ENCODE assay signal across 9 mouse cellular contexts in the genomic region with DNA sequence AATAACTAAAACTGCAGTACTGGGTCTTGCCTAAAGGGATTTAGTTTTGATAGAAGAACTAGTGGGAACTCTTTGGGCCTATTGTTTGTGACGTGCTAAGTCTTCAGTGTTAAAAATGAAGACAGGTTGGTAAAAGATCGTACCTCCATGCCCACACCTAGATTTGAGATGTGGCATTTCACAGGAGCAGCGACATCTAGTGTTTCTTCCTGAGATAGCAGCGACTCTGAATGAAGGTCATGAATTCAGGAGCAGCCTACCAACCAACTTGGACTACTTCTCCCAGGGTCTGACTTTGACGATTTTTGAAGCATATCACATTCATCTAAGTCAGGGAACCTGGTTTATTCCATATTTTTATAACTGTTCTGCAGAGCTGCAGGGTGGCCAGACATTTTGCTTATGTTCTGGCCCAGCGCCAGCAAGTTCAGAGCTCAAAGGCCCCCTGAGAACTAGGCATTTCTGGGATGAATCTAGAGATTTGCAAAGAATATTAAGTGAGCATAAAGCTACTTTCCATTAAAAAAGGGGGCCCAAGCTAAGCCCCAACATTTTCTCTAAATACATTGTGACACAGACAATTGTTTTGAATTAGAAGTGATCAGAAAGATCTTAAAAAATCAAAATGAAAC.
DNase-seq lines count a peak whose midpoint lies in the region; ATAC-seq lines count a peak whose summit lies in the region.
"Had no signal": no experiment of that assay in that cellular context is flagged by ENCODE, and none has a peak within 500 bp of the region (broad histone marks: within the 10 kb centered on the region; RNA-seq: fewer than 3 reads in every experiment).

No protein-coding gene starts in this region.

- H3K36me3 ChIP-seq in forebrain, embryonic 12.5 days (replicated peaks): no peaks in the 10 kb centered on the region
- no peaks in the 10 kb centered on the region for H3K36me3 ChIP-seq in hindbrain, embryonic 14.5 days (replicated peaks; ENCODE audit: control insufficient read depth, insufficient read depth)
- H3K36me3 ChIP-seq in liver, embryonic 11.5 days (ENCODE audit: control insufficient read depth, insufficient read depth, low read length): no peaks in the 10 kb centered on the region
- H3K36me3 ChIP-seq: limb, embryonic 15.5 days had no signal

- ATAC-seq in forebrain, embryonic 12.5 days (ENCODE audit: low FRiP score): peak; percentile 54; the same call in 1 of the 2 replicates
- peak; percentile 57; the same call in 1 of the 2 replicates for ATAC-seq in hindbrain, embryonic 14.5 days (ENCODE audit: low FRiP score)
- peak; percentile 43 for ATAC-seq in liver, embryonic 11.5 days (replicated peaks; ENCODE audit: low FRiP score)

- H3K27me3 ChIP-seq in forebrain, embryonic 12.5 days: no peaks in the 10 kb centered on the region
- no peaks in the 10 kb centered on the region for H3K27me3 ChIP-seq in hindbrain, embryonic 14.5 days (ENCODE audit: control insufficient read depth, insufficient read depth, low read length)
- no peaks in the 10 kb centered on the region for H3K27me3 ChIP-seq in liver, embryonic 11.5 days (replicated peaks; ENCODE audit: control insufficient read depth, insufficient read depth, low read length)
- H3K27me3 ChIP-seq: limb, embryonic 15.5 days had no signal

- DNase-seq in gastrocnemius, postnatal 10 days: peak; percentile 14
- no peak for DNase-seq in gastrocnemius, adult 8-10 months (ENCODE audit: low spot score in 2 of 2)
- DNase-seq in CD4-positive helper T cell, adult 2 months (ENCODE audit: low read depth, low spot score): peak; percentile 43
- peak; percentile 64 for DNase-seq in c-Kit-positive CD71-negative TER-119-negative erythroid progenitor cells, embryonic 14.5 days (ENCODE audit: low read depth)
- peak; percentile 87 for DNase-seq in hindbrain, embryonic 14.5 days (ENCODE audit: low spot score)
- peak; percentile 32 for DNase-seq in liver, embryonic 11.5 days (ENCODE audit: low spot score)
- peak; percentile 13 for DNase-seq in retina, adult 2 months (ENCODE audit: low read depth, low spot score)

- H3K4me1 ChIP-seq in forebrain, embryonic 12.5 days: no peaks in the 10 kb centered on the region
- no peaks in the 10 kb centered on the region for H3K4me1 ChIP-seq in hindbrain, embryonic 14.5 days (replicated peaks; ENCODE audit: control insufficient read depth, insufficient read depth, low read length)
- H3K4me1 ChIP-seq in liver, embryonic 11.5 days (replicated peaks; ENCODE audit: control insufficient read depth, insufficient read depth, low read length): no peaks in the 10 kb centered on the region
- H3K4me1 ChIP-seq: limb, embryonic 15.5 days had no signal

- no peak overlapping the region for H3K4me3 ChIP-seq in forebrain, embryonic 12.5 days (replicated peaks)
- H3K4me3 ChIP-seq in hindbrain, embryonic 14.5 days (replicated peaks; ENCODE audit: low read length): no peak overlapping the region
- H3K4me3 ChIP-seq in liver, embryonic 11.5 days (ENCODE audit: low read depth, low read length): no peak overlapping the region
- H3K4me3 ChIP-seq: limb, embryonic 15.5 days had no signal

- 24% methylated on average over 6 of the region's 6 CpGs for WGBS in forebrain, embryonic 12.5 days
- WGBS in hindbrain, embryonic 14.5 days: 19% methylated on average over 6 of the region's 6 CpGs
- WGBS in liver, embryonic 11.5 days: 20% methylated on average over 6 of the region's 6 CpGs

- no peak overlapping the region for H3K9ac ChIP-seq in forebrain, embryonic 12.5 days
- H3K9ac ChIP-seq in hindbrain, embryonic 14.5 days: no peak overlapping the region
- no peak overlapping the region for H3K9ac ChIP-seq in liver, embryonic 11.5 days (ENCODE audit: low read depth, low read length)
- H3K9ac ChIP-seq: limb, embryonic 15.5 days had no signal

- no peaks in the 10 kb centered on the region for H3K9me3 ChIP-seq in forebrain, embryonic 12.5 days
- H3K9me3 ChIP-seq in hindbrain, embryonic 14.5 days (ENCODE audit: control insufficient read depth, low read length): no peaks in the 10 kb centered on the region
- H3K9me3 ChIP-seq in liver, embryonic 11.5 days (ENCODE audit: control insufficient read depth, low read length): no peaks in the 10 kb centered on the region
- H3K9me3 ChIP-seq: limb, embryonic 15.5 days had no signal

- no peak overlapping the region for H3K4me2 ChIP-seq in forebrain, embryonic 12.5 days
- H3K4me2 ChIP-seq in hindbrain, embryonic 14.5 days (replicated peaks): no peak overlapping the region
- H3K4me2 ChIP-seq in liver, embryonic 11.5 days: no peak overlapping the region
- H3K4me2 ChIP-seq: limb, embryonic 15.5 days had no signal

- no peak overlapping the region for H3K27ac ChIP-seq in forebrain, embryonic 12.5 days
- no peak overlapping the region for H3K27ac ChIP-seq in hindbrain, embryonic 14.5 days
- no peak overlapping the region for H3K27ac ChIP-seq in liver, embryonic 11.5 days (ENCODE audit: low read depth, low read length)
- H3K27ac ChIP-seq: limb, embryonic 15.5 days had no signal

Comparison
In these comparisons a context has a peak if more than half of its experiments do, and no peak if none do; other contexts are left out.
1. DNase-seq: peak in gastrocnemius, postnatal 10 days (single experiment), CD4-positive helper T cell, adult 2 months (single experiment), c-Kit-positive CD71-negative TER-119-negative erythroid progenitor cells, embryonic 14.5 days (single experiment), hindbrain, embryonic 14.5 days (single experiment), liver, embryonic 11.5 days (single experiment) and retina, adult 2 months (single experiment); none in gastrocnemius, adult 8-10 months (0 of 2).
2. Peak in every context shown above with its lines, with median percentiles within 50 percentile points of each other: ATAC-seq.